Mouse (Mus musculus) layer of hippocampus, postnatal 36 days (tissue): ENCODE measurements around the gene Mogat2. TPM values are rescaled to one million over a fixed set of nuclear protein-coding genes. Genes with fewer than 3 reads are reported as not detected.
A peak's percentile ranks its signal among the peaks of the same experiment; 100 is the strongest.

ENCODE experiments used
- DNase-seq, 2 experiments: peaks; one replicate each; pipeline ENCODE4 v3.0.0; 2022
- total RNA-seq, 2 experiments: library from RNA; stranded (reverse); gene quantifications; 2 replicates each; pipeline ENCODE4 v1.2.3; 2021

The Mogat2 gene
- total RNA-seq, 2 experiments from 2014 or later, result not detected

GRCm38 (mm10) chr7:99191411-99191810 is 47.0 kb downstream of the Mogat2 start:
- DNase-seq, result no peak

GRCm38 (mm10) chr7:99189885-99190284 is 48.5 kb downstream of the Mogat2 start:
- DNase-seq, result no peak

- no peak for DNase-seq
Observed at GRCm38 (mm10) chr7:99188630-99189029, 49.8 kb downstream of the Mogat2 start.

GRCm38 (mm10) chr7:99187451-99187850 is 51.0 kb downstream of the Mogat2 start:
- no peak for DNase-seq

- DNase-seq, result no peak
Observed at GRCm38 (mm10) chr7:99185405-99185804, 53.0 kb downstream of the Mogat2 start.

GRCm38 (mm10) chr7:99183751-99184150 is 54.7 kb downstream of the Mogat2 start:
- DNase-seq, result no peak

GRCm38 (mm10) chr7:99182432-99183172 is 55.8 kb downstream of the Mogat2 start, which contains the start of gene Dgat2:
Gene Dgat2 (minus strand): TSS chr7:99182719.
- peak; percentile 90 to 92 for DNase-seq

- peak; percentile 42 to 45 for DNase-seq
Observed at GRCm38 (mm10) chr7:99181619-99182431, 56.6 kb downstream of the Mogat2 start.

GRCm38 (mm10) chr7:99180162-99180561 is 58.3 kb downstream of the Mogat2 start:
- DNase-seq, result no peak

- no peak for DNase-seq
Observed at GRCm38 (mm10) chr7:99179271-99179670, 59.1 kb downstream of the Mogat2 start.

GRCm38 (mm10) chr7:99177386-99177785 is 61.0 kb downstream of the Mogat2 start:
- DNase-seq, result no peak

GRCm38 (mm10) chr7:99175666-99176065 is 62.8 kb downstream of the Mogat2 start:
- no peak for DNase-seq

GRCm38 (mm10) chr7:99175118-99175517 is 63.3 kb downstream of the Mogat2 start:
- no peak for DNase-seq

- DNase-seq, result no peak
Observed at GRCm38 (mm10) chr7:99174006-99174405, 64.4 kb downstream of the Mogat2 start.

- no peak for DNase-seq
Observed at GRCm38 (mm10) chr7:99172898-99173297, 65.5 kb downstream of the Mogat2 start.

GRCm38 (mm10) chr7:99171730-99172463 is 66.5 kb downstream of the Mogat2 start:
- no peak for DNase-seq

- DNase-seq, result no peak
Observed at GRCm38 (mm10) chr7:99170519-99170918, 67.9 kb downstream of the Mogat2 start.

GRCm38 (mm10) chr7:99169717-99170403 is 68.6 kb downstream of the Mogat2 start:
- no peak for DNase-seq
